Mouse (Mus musculus) C2C12 (cell line): ENCODE data around the gene Plxna2.

Experiments
- CTCF ChIP-seq: IDR thresholded peaks from one replicate; pipeline ENCODE4 v1.5.1; 2011; ENCODE audit not compliant: control insufficient read depth, insufficient read depth, insufficient read length
- FOSL1 ChIP-seq: IDR thresholded peaks from one replicate; pipeline ENCODE4 v1.8.0; 2011; ENCODE audit warnings: mild to moderate bottlenecking, low read length; ENCODE audit not compliant: poor library complexity, insufficient read depth, severe bottlenecking
- USF1 ChIP-seq: IDR thresholded peaks from one replicate; pipeline ENCODE4 v1.6.1; 2011; ENCODE audit warnings: low read depth, mild to moderate bottlenecking, control low read depth, moderate library complexity

GRCm38 (mm10) chr1:194746332-194747249 is 128.6 kb downstream of the Plxna2 start:
- TF ChIP-seq CTCF (no peak), USF1 (no peak), FOSL1 (no peak)
